ENCODE assay signal across 8 mouse cellular contexts in the genomic region with DNA sequence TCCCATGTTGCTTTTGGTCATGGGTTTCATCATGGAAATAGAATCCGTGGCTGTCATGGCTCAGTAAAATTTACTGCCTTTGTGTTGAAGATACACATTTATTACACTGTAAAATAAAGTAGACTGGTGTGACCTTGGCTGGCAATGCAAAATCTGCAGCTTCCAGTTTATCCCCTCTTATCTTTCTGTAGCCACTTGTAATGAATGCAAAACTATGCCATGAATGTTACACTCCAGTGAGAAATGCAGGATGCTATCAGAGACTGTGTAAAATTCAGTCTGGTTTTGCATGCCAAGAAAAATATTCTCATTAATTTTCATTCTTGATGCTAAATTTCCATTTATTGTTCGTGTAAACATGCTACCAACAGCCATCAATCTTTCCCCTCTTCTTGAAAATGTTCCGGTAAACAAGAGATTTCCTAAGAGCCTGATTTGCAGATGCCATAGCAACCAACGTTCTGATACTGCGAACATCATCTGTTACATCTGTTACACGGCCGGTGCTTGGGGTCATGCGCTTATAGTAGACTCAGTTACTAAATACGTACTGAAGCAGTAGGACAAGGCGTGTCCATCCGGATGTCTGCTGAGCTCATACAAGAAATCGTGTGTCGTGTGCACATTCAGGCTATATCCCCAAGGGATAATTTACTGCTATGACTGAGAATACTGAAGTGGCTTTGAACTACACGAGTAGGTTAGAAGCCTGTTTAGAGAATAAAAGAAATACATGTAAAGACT.
A peak's percentile ranks its signal among the peaks of the same experiment; 100 is the strongest.
DNase-seq lines count a peak whose midpoint lies in the region; ATAC-seq and TF ChIP-seq lines count a peak whose summit lies in the region.

No protein-coding gene starts in this region.

- no peak overlapping the region for H3K4me2 ChIP-seq in hindbrain, embryonic 12.5 days (replicated peaks)
- no peak overlapping the region for H3K4me2 ChIP-seq in hindbrain, embryonic 11.5 days (replicated peaks; ENCODE audit: low read depth, low read length)
- no peak overlapping the region for H3K4me2 ChIP-seq in kidney, postnatal 0 days (ENCODE audit: low read length)

- H3K4me3 ChIP-seq in hindbrain, embryonic 12.5 days, result no peak overlapping the region
- no peak overlapping the region for H3K4me3 ChIP-seq in hindbrain, embryonic 11.5 days (ENCODE audit: low read depth, low read length)
- H3K4me3 ChIP-seq in kidney, postnatal 0 days (replicated peaks; ENCODE audit: low read depth, low read length), result no peak overlapping the region

- H3K9ac ChIP-seq in hindbrain, embryonic 12.5 days, result no peak overlapping the region
- H3K9ac ChIP-seq in hindbrain, embryonic 11.5 days (ENCODE audit: low read depth, low read length), result no peak overlapping the region
- no peak overlapping the region for H3K9ac ChIP-seq in kidney, postnatal 0 days (ENCODE audit: low read depth, low read length)

- H3K27ac ChIP-seq in hindbrain, embryonic 12.5 days, result no peak overlapping the region
- no peak overlapping the region for H3K27ac ChIP-seq in hindbrain, embryonic 11.5 days (ENCODE audit: low read depth, low read length)
- H3K27ac ChIP-seq in kidney, postnatal 0 days, result 0 out of 2 replicates have a peak overlapping the region, but pooled peaks have one; percentile 4

- WGBS in hindbrain, embryonic 12.5 days, result 73% methylated on average over 14 of the region's 14 CpGs
- WGBS in hindbrain, embryonic 11.5 days, result 78% methylated on average over 14 of the region's 14 CpGs
- 50% methylated on average over 14 of the region's 14 CpGs for WGBS in kidney, postnatal 0 days

- no peak for DNase-seq in hindbrain, embryonic 11.5 days (ENCODE audit: low spot score)
- DNase-seq in right cerebral cortex, postnatal 10 days (ENCODE audit: low spot score in 2 of 2), result peak; percentile 32 to 41
- DNase-seq in right cerebral cortex, postnatal 14 days, result no peak
- peak; percentile 73 for DNase-seq in kidney, postnatal 0 days (ENCODE audit: low spot score)
- peak; percentile 36 for DNase-seq in telencephalon, adult 2 months (ENCODE audit: low read depth, low spot score)
- no peak for DNase-seq in cerebellum, postnatal 25 days
- DNase-seq in ovary, adult 18-20 months (ENCODE audit: low spot score), result no peak

- no peak for TF ChIP-seq CTCF in kidney, postnatal 0 days (IDR thresholded peaks at IDR 0.05; ENCODE audit: low read depth)

- H3K36me3 ChIP-seq in hindbrain, embryonic 12.5 days, result no peaks in the 10 kb centered on the region
- no peaks in the 10 kb centered on the region for H3K36me3 ChIP-seq in hindbrain, embryonic 11.5 days (ENCODE audit: control insufficient read depth, insufficient read depth, low read length)
- H3K36me3 ChIP-seq in kidney, postnatal 0 days (ENCODE audit: insufficient read depth, low read length), result no peaks in the 10 kb centered on the region

- H3K9me3 ChIP-seq in hindbrain, embryonic 12.5 days (replicated peaks), result no peaks in the 10 kb centered on the region
- no peaks in the 10 kb centered on the region for H3K9me3 ChIP-seq in hindbrain, embryonic 11.5 days (ENCODE audit: control insufficient read depth, low read length)
- H3K9me3 ChIP-seq in kidney, postnatal 0 days (replicated peaks; ENCODE audit: low read length), result no peaks in the 10 kb centered on the region

- H3K4me1 ChIP-seq in hindbrain, embryonic 12.5 days, result no peaks in the 10 kb centered on the region
- no peaks in the 10 kb centered on the region for H3K4me1 ChIP-seq in hindbrain, embryonic 11.5 days (replicated peaks; ENCODE audit: control insufficient read depth, insufficient read depth, low read length)
- no peaks in the 10 kb centered on the region for H3K4me1 ChIP-seq in kidney, postnatal 0 days (replicated peaks; ENCODE audit: insufficient read depth, low read length)

- ATAC-seq in hindbrain, embryonic 12.5 days (ENCODE audit: low FRiP score), result peak; percentile 52; the same call in 1 of the 2 replicates
- ATAC-seq in hindbrain, embryonic 11.5 days (ENCODE audit: low FRiP score), result no peak
- no peak for ATAC-seq in kidney, postnatal 0 days (replicated peaks; ENCODE audit: low FRiP score, low read depth)

- no peaks in the 10 kb centered on the region for H3K27me3 ChIP-seq in hindbrain, embryonic 12.5 days
- no peaks in the 10 kb centered on the region for H3K27me3 ChIP-seq in hindbrain, embryonic 11.5 days (ENCODE audit: control insufficient read depth, insufficient read depth, low read length)
- no peaks in the 10 kb centered on the region for H3K27me3 ChIP-seq in kidney, postnatal 0 days (ENCODE audit: insufficient read depth, low read length)

Comparison
In these comparisons a context has a peak if more than half of its experiments do, and no peak if none do; other contexts are left out.
1. DNase-seq: peak in right cerebral cortex, postnatal 10 days (2 of 2), kidney, postnatal 0 days (single experiment) and telencephalon, adult 2 months (single experiment); none in hindbrain, embryonic 11.5 days (single experiment), right cerebral cortex, postnatal 14 days (single experiment), cerebellum, postnatal 25 days (0 of 2) and ovary, adult 18-20 months (single experiment).